Mouse (Mus musculus): ENCODE measurements around the gene Rps3.

DNA sequence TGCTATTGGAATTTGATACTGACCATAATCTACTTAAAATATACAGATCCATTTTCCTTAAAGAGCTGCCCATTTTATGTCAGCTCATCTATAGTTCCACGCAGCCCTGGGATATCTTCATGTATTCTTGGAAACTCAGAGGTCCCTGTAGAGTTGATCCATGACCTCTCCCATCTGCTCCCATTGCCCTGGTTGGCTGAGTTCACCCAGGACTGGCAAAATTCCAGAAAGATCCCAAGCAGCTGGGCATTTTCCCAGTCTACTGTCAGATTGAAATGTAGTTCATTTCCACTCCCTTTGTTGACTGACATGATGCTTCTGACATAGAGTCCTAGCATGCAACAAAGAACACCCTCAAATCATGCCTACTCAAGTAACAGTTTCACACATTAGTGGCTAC lies 15.6 kb upstream of the Rps3 start:
- no peak for TF ChIP-seq CTCF (IDR thresholded peaks at IDR 0.05; ENCODE audit: control insufficient read depth, insufficient read depth, low read length)
- no peak for TF ChIP-seq POLR2A (IDR thresholded peaks at IDR 0.05; ENCODE audit: borderline replicate concordance, control insufficient read depth, low read depth, low read length)

Data from bone marrow, adult 2 months (tissue).